Mouse (Mus musculus): ENCODE data around the gene Ints1. TPM values are rescaled to one million over a fixed set of nuclear protein-coding genes. Genes with fewer than 3 reads are reported as not detected.
A peak's percentile ranks its signal among the peaks of the same experiment; 100 is the strongest.

The Ints1 gene
- polyA plus RNA-seq, 1 experiment from 2014 or later: 21.5 TPM

- WGBS: 79% methylated on average over 3 of the region's 3 CpGs
- H3K4me3 ChIP-seq: no peak overlapping the region
- no peak overlapping the region for H3K9ac ChIP-seq
- no peak for ATAC-seq (ENCODE audit: insufficient number of reproducible peaks, low FRiP score, low TSS enrichment, low read depth)
- no peaks in the 10 kb centered on the region for H3K9me3 ChIP-seq
- peaks cover 26% of the 10 kb centered on the region for H3K4me1 ChIP-seq
- H3K36me3 ChIP-seq: no peaks in the 10 kb centered on the region
- H3K27me3 ChIP-seq: no peaks in the 10 kb centered on the region
- no peak overlapping the region for H3K27ac ChIP-seq
- no peak overlapping the region for H3K4me2 ChIP-seq
These were observed 49.3 kb downstream of the Ints1 start for GRCm38 (mm10) chr5:139726186-139726585.

DNA sequence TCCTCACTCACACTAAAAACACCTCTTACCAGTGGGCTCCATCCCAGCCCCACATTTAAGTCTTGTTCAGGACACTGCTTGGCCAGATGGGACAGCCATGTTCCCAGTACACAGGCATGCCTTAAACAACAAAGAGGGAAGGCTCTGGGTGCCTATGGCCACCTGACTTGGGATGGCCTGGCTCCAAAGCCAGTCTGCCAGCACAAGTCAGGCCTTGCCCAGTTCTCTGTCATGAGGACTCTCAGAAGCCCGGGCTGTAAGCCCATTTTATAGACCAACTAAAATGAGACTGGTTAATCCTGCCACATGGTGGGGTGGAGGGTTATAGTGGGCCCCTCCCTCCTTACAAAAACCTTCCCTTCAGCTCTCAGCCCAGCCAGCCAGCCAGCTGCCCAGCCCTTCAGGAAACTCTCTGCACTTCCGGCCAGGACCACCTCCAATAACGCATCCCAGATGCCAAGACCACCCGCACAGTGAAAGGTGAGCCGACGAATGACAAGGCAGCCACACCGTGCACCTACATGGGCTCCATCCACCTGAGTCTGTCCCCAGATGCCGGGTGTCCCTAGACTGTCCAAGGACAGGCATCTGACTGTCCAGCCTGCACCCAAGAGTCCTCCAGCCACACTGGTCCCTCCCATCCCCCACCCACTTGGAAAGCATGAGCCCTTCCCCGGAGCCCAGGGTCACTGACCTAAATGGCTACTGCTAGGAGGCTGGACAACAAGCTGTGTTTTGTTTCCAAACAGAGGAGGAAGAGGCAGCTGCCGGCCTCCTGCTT lies 50.9 kb downstream of the Ints1 start:
- Histone ChIP-seq H3K27me3 (no peaks in the 10 kb centered on the region), H3K36me3 (no peaks in the 10 kb centered on the region), H3K9ac (no peak overlapping the region), H3K4me3 (no peak overlapping the region), H3K4me1 (peaks cover 14% of the 10 kb centered on the region), H3K9me3 (no peaks in the 10 kb centered on the region), H3K4me2 (no peak overlapping the region), H3K27ac (peak overlapping the region; percentile 63; the same call in 1 of the 2 replicates)
- 18% methylated on average over 10 of the region's 10 CpGs for WGBS
- no peak for ATAC-seq (ENCODE audit: insufficient number of reproducible peaks, low FRiP score, low TSS enrichment, low read depth)

DNA sequence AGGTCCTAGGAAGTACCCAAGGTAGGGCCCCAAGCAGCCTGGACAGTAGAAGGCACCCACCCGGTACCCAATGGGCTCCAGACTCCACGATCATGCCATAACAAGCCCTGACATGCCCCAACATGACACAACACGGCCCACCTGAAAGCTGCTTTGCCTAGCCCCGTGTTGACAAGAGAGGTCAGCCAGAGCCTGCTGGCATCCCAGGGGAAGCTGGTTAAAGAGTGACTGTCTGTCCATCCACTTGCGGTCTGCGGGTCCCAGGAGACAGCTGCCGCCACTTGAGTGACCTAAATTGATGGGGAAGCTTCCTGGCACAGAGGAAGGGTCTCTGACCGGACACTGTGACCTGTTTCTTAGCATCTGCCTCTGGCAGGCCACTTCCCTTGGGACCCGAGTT lies 52.4 kb downstream of the Ints1 start:
- Histone ChIP-seq H3K4me1 (peaks cover 21% of the 10 kb centered on the region), H3K4me2 (no peak overlapping the region), H3K36me3 (no peaks in the 10 kb centered on the region), H3K27ac (no peak overlapping the region), H3K9me3 (no peaks in the 10 kb centered on the region), H3K4me3 (no peak overlapping the region), H3K9ac (no peak overlapping the region), H3K27me3 (no peaks in the 10 kb centered on the region)
- whole genome bisulfite sequencing: 63% methylated on average over 9 of the region's 9 CpGs
- no peak for ATAC-seq (ENCODE audit: insufficient number of reproducible peaks, low FRiP score, low TSS enrichment, low read depth)

- WGBS: 77% methylated on average over 6 of the region's 6 CpGs
- no peak for ATAC-seq (ENCODE audit: insufficient number of reproducible peaks, low FRiP score, low TSS enrichment, low read depth)
- Histone ChIP-seq H3K4me2 (no peak overlapping the region), H3K27ac (no peak overlapping the region), H3K4me3 (no peak overlapping the region), H3K4me1 (peaks cover 23% of the 10 kb centered on the region), H3K36me3 (no peaks in the 10 kb centered on the region), H3K27me3 (no peaks in the 10 kb centered on the region), H3K9ac (no peak overlapping the region), H3K9me3 (no peaks in the 10 kb centered on the region)
These were observed 52.8 kb downstream of the Ints1 start for GRCm38 (mm10) chr5:139722709-139723108.

DNA sequence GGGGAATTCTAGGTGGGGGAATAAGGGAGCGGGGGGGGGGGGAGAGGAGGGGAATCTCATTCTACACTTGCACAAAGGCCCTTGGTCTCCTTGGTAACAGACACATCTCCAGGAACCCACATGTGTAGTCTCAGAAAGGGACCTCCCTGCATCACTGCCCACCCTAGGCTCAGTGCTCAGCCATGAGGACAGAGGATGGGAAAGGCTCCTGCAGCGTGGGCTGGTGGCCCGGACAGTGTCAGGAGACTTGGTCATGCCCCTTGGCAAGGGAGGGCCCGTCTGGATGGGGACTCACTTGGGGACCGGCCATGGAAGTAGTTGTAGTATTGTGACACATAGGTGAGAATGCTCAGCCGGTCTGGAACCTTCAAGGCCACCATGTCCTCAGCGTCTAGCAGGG lies 56.5 kb downstream of the Ints1 start:
- Histone ChIP-seq H3K27ac (no peak overlapping the region), H3K4me2 (no peak overlapping the region), H3K9ac (no peak overlapping the region; the same call in 1 of the 2 replicates), H3K4me1 (peaks cover 11% of the 10 kb centered on the region), H3K36me3 (no peaks in the 10 kb centered on the region), H3K9me3 (no peaks in the 10 kb centered on the region), H3K27me3 (no peaks in the 10 kb centered on the region), H3K4me3 (no peak overlapping the region)
- no peak for ATAC-seq (ENCODE audit: insufficient number of reproducible peaks, low FRiP score, low TSS enrichment, low read depth)
- 82% methylated on average over 7 of the region's 7 CpGs for WGBS

GRCm38 (mm10) chr5:139718540-139718939 lies 56.9 kb downstream of the Ints1 start:
- Histone ChIP-seq H3K27ac (no peak overlapping the region), H3K4me2 (no peak overlapping the region), H3K27me3 (no peaks in the 10 kb centered on the region), H3K9ac (no peak overlapping the region; the same call in 1 of the 2 replicates), H3K4me3 (no peak overlapping the region), H3K36me3 (no peaks in the 10 kb centered on the region), H3K9me3 (no peaks in the 10 kb centered on the region), H3K4me1 (peaks cover 11% of the 10 kb centered on the region; the same call in 1 of the 2 replicates)
- no peak for ATAC-seq (ENCODE audit: insufficient number of reproducible peaks, low FRiP score, low TSS enrichment, low read depth)
- 63% methylated on average over 6 of the region's 6 CpGs for WGBS

DNA sequence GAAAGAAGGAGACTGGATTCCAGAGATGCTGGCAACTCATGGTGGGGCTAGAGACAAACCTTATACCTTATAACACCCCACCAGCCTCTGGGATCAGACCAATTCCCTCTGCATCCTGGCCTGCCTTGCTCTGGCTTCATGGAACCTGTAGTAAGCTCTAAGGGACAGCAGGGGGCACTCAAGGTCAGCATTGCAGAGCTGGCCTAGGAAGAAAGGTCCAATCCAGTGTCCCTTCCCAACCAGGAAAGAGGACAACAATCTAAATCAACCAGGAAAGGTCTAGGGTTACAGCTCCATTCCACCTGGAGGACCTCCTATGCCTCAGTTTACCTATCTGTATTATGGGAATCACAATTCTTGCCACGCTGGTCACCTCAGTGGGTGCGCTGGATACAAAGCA lies 57.8 kb downstream of the Ints1 start:
- WGBS: 96% methylated on average over 2 of the region's 2 CpGs
- ATAC-seq (ENCODE audit: insufficient number of reproducible peaks, low FRiP score, low TSS enrichment, low read depth): no peak
- no peaks in the 10 kb centered on the region for H3K9me3 ChIP-seq
- H3K4me2 ChIP-seq: no peak overlapping the region
- no peaks in the 10 kb centered on the region for H3K36me3 ChIP-seq
- peaks cover 11% of the 10 kb centered on the region; the same call in 1 of the 2 replicates for H3K4me1 ChIP-seq
- H3K27me3 ChIP-seq: no peaks in the 10 kb centered on the region
- no peak overlapping the region for H3K4me3 ChIP-seq
- no peak overlapping the region for H3K9ac ChIP-seq
- H3K27ac ChIP-seq: no peak overlapping the region

DNA sequence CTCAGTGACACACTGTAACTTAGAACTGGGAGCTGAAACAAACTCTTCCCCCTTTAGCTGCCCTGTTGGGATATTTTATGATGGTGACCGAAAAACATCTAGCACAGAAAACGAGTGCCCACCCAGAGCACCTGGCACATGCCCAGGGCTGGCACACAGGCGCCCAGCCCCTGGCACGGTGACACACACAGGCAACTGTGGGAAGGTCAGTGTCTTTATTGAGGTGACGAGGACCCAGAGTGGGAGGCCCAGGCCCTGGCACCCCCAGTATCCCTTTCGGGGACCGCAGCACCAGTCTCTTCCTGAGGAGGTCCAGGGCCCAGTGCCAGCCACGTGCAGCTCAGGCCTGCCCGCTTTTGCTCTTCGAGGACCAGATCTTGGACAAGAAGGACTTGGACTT lies 69.0 kb downstream of the Ints1 start:
- WGBS: 91% methylated on average over 10 of the region's 10 CpGs
- Histone ChIP-seq H3K4me1 (no peaks in the 10 kb centered on the region), H3K27me3 (no peaks in the 10 kb centered on the region), H3K4me3 (no peak overlapping the region), H3K9me3 (no peaks in the 10 kb centered on the region), H3K4me2 (no peak overlapping the region), H3K27ac (no peak overlapping the region), H3K36me3 (peaks cover 45% of the 10 kb centered on the region), H3K9ac (no peak overlapping the region)
- ATAC-seq (ENCODE audit: insufficient number of reproducible peaks, low FRiP score, low TSS enrichment, low read depth): no peak

GRCm38 (mm10) chr5:139702905-139703304 lies 72.6 kb downstream of the Ints1 start:
- H3K9ac ChIP-seq: no peak overlapping the region
- no peak overlapping the region for H3K27ac ChIP-seq
- H3K27me3 ChIP-seq: no peaks in the 10 kb centered on the region
- no peak overlapping the region for H3K4me3 ChIP-seq
- no peaks in the 10 kb centered on the region for H3K4me1 ChIP-seq
- H3K9me3 ChIP-seq: no peaks in the 10 kb centered on the region
- WGBS: 61% methylated on average over 2 of the region's 2 CpGs
- H3K4me2 ChIP-seq: no peak overlapping the region
- no peak for ATAC-seq (ENCODE audit: insufficient number of reproducible peaks, low FRiP score, low TSS enrichment, low read depth)
- peaks cover 15% of the 10 kb centered on the region for H3K36me3 ChIP-seq

DNA sequence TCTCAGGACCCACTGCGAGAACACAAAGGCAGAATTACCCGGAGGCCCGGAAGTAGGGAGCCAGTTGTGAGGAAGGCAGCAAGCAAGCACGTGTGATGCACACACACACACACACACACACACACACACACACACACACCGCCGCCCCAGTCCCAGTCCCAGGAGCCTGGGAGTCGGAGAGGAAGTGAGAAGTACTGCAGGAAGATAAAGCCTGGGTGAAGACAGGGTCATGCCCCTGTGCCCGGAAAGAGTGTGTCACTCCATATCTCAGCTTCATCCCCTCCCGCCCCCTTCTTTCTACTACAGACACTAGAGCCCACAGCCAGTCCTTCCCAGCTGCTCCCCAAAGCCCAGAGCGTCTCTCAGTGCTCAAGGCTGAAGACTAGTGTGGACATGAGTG lies 73.2 kb downstream of the Ints1 start:
- H3K4me1 ChIP-seq: no peaks in the 10 kb centered on the region
- ATAC-seq (ENCODE audit: insufficient number of reproducible peaks, low FRiP score, low TSS enrichment, low read depth): no peak
- WGBS: 65% methylated on average over 9 of the region's 10 CpGs
- H3K27ac ChIP-seq: no peak overlapping the region
- H3K4me3 ChIP-seq: no peak overlapping the region
- H3K9ac ChIP-seq: no peak overlapping the region
- H3K4me2 ChIP-seq: no peak overlapping the region
- H3K27me3 ChIP-seq: no peaks in the 10 kb centered on the region
- H3K36me3 ChIP-seq: peaks cover 15% of the 10 kb centered on the region
- no peaks in the 10 kb centered on the region for H3K9me3 ChIP-seq
